Mouse (Mus musculus): ENCODE measurements at regions not wholly inside any gene's neighbourhood (a gene's known extent, or its start where the extent isn't known, plus 50 kb on each side); places are given as distances from the start of the nearest gene placed in this dataset.

DNA sequence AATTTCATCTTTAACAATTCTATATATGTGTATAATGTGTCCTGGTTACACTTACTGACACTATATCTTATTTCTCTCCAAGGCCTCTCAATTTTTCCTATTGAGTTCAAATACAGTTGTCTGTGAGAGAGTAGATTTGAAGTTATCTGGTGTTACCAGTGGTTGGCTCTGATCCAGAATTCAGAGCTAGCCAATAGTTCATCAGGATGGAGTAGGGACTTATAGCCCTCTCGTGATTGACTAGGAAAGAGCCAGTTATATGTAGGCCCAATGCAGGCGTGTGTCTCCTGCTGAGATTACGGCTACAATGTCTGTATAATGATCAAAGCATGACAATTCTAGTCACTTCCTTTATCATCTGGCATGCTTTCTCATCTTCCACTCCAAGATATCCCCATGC, 1241.0 kb upstream of the Zeb2 start:
- DNase-seq (ENCODE audit: low spot score) = no peak

DNA sequence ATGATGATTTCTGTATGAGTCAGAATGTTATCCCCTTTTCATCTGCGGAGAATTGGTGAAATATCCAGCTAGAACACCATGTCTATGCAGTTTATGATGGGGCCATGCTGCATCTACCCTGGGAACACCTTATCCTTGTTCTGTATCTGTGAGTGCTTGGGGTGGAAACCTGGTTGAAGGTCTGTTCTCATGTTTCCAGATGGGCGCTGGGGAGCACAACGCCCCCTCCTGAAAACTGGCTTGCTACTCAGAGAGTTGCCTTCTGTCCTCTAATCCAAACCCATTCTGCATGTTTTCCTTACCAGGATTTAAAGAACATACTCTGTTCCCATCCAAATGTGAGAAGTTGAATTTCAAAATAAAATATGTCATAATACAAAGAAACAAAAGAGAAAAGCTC, 1239.5 kb upstream of the Zeb2 start:
- no peak for DNase-seq (ENCODE audit: low spot score)

GRCm38 (mm10) chr2:46340694-46341093, 1223.5 kb upstream of the Zeb2 start:
- DNase-seq (ENCODE audit: low spot score) = no peak

- DNase-seq (ENCODE audit: low spot score) = no peak
Observed at GRCm38 (mm10) chr2:46316666-46317065, 1199.5 kb upstream of the Zeb2 start.

- no peak for DNase-seq (ENCODE audit: low spot score)
Observed at GRCm38 (mm10) chr2:46315243-46315642, 1198.0 kb upstream of the Zeb2 start.

DNA sequence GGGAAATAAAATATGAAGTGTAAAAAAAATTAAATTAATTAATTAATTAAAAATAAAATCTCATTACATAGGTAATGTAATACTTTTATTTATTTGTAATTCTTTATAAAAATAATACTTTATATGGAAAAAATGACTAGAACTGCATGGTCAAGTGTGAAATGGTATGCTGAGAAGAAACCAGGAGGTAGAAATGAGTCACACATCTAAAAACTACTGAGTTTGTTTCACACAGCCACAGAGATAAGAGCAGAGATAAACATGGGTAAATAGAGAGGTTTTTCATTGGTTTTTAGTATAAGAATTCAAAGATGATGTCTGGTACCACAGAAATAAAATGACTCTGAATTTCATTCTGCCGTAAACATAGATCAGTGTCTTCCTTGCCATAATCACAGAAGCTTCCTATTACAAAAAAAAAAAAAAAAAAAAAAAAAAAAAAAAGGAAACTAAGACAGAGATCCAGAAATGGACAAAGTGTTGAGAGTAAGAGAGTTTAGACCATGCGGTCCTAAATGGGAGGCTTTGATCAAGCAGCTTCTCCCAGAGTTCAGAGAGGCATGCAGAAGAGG, 1190.5 kb upstream of the Zeb2 start:
- DNase-seq (ENCODE audit: low spot score) = no peak

GRCm38 (mm10) chr2:46302627-46303026, 1185.4 kb upstream of the Zeb2 start:
- no peak for DNase-seq (ENCODE audit: low spot score)

- DNase-seq (ENCODE audit: low spot score) = no peak
Observed at GRCm38 (mm10) chr2:46297274-46297843, 1180.2 kb upstream of the Zeb2 start.

GRCm38 (mm10) chr2:46283929-46284598, 1166.9 kb upstream of the Zeb2 start:
- DNase-seq (ENCODE audit: low spot score) = no peak

DNA sequence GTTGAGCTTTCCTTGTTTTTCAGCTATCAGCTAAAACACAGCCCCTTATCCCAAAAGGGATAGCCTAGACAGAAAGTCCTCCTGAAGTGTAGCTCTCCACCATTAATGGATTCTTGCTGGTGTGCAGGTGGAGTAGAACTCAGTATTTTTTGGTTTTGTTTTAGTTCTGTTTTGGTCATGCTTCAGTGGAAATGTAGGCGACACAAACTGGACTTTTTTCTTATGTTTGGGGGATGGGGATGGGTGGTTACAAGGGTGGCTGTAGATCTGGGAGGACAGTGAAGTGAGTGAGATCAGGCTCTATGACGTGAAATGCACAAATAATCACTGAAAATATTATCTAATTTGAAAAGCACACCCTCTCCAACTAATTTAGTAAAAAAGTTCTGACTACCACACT, 1163.6 kb upstream of the Zeb2 start:
- no peak for DNase-seq (ENCODE audit: low spot score)

- DNase-seq (ENCODE audit: low spot score) = no peak
Observed at GRCm38 (mm10) chr2:46261618-46262017, 1144.4 kb upstream of the Zeb2 start.

DNA sequence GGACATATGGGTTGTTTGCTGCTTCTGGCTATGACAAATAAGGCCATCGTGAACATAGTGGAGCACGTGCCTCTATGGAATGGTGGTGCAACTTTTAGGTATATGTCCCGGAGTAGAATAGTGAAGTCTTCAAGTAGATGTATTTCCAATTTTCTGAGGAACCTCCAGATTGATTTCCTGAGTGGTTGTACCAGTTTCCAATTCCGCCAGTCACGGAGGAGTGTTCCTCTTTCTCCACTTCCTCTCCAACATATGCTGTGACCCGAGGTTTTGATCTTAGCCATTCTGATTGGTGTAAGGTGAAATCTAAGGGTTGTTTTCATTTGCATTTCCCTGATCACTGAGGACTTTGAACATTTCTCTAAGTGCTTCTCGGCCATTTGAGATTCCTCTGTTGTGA, 1134.4 kb upstream of the Zeb2 start:
- DNase-seq (ENCODE audit: low spot score) = no peak

- no peak for DNase-seq (ENCODE audit: low spot score)
Observed at GRCm38 (mm10) chr2:46245717-46246116, 1128.5 kb upstream of the Zeb2 start.

DNA sequence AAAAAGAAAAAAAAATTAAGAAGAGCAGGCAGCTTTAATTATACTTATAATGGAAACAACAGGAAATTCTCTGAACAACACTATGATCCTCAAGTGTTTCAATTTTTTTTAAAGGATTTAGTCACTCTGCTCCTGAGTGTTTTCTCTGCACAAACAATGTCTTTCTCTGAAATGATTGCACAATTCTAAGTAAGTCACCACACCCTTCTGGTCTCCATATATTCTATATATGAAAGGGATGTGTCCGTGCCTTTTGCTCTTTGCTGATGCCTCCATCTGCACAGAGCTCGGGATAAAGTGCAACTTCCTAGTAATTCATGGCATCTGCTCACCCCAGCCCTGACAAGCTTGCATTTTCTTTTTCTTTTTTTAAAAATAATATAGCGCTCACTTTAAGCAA, 1127.5 kb upstream of the Zeb2 start:
- DNase-seq (ENCODE audit: low spot score) = no peak

DNA sequence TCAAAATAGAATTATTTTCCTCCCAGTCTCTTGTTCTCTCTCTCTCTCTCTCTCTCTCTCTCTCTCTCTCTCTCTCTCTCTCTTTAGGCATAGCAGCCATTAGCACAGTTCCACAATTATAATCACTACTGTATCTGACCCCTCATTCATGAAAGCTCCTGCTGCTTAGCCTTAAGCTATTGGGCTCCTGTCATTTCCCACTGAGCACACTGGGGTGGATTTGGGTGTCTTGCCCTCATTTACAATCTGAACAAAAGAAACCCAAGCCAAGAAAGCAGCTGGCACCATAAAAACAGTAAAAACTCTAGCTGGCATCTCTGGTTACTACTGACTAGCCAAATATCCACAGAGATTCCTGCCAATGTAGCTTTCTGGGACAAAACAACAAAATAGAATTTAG, 1125.6 kb upstream of the Zeb2 start:
- DNase-seq (ENCODE audit: low spot score) = no peak

GRCm38 (mm10) chr2:46239874-46240273, 1122.7 kb upstream of the Zeb2 start:
- DNase-seq (ENCODE audit: low spot score) = no peak

- DNase-seq (ENCODE audit: low spot score) = no peak
Observed at GRCm38 (mm10) chr2:46230791-46231450, 1113.7 kb upstream of the Zeb2 start.

GRCm38 (mm10) chr2:46218336-46218957, 1101.3 kb upstream of the Zeb2 start:
- no peak for DNase-seq (ENCODE audit: low spot score)

DNA sequence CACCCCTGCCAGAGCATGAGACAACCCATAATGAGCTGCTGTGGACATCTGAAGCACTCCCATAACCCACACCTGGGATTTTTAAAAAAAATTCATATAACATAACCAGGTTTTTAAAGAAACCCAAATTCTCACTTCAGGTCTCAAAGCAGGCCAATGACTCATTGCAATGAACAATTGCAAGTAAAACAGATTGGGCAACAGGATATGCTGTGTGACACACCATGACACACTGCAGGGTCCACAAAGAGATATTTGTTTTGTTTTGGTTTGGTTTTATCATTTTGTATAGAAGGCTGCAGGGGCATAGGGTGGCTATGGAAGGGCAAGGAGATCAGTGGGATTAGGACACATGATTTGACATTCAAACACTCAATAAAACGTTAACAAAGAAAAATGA, 1082.1 kb upstream of the Zeb2 start:
- DNase-seq (ENCODE audit: low spot score) = no peak

GRCm38 (mm10) chr2:46187265-46187888, 1070.2 kb upstream of the Zeb2 start:
- no peak for DNase-seq (ENCODE audit: low spot score)

DNA sequence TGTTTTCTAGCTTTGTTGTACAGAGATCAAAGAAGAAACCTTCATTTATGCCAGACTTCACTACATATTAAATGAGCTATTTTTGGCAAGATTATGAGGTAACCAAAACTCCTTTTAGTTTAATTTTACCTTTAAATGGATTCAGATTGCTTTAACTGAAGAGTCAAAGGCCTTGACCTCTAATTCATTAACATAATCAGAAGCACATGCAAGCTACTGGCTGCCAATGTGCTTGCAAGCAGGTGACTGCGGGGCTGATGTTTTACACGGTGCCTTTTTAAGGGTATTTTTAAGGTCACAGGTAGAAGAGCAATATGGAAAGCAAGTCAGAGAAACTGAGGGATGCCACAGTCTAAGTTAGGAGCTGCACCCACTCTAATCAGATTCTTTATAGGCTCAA, 1066.0 kb upstream of the Zeb2 start:
- DNase-seq (ENCODE audit: low spot score) = no peak

DNA sequence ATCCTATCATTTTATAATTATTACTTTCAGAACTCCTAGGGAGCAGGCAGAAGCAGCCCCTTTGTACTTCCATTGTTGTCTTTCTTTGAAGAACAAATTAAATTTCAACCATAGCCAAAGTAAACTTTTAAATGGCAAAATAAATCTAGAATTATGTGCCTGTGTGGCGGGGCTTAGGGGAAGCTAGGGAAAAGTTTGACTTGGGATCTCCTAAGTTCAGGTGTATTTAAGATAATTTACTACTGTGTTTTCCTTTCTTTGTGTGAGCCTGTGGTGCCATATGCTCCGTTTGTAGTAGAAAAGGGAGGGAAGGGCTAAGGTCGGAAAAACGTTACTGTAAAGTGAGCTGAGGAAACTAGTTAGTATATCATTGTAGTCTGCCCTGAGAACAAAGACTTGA, 1062.5 kb upstream of the Zeb2 start:
- DNase-seq (ENCODE audit: low spot score) = no peak

Measured in ovary, adult 18-20 months (tissue).